Mouse (Mus musculus) embryo, embryonic 10 days (tissue): ENCODE data around the gene Eng.

Experiments
- DNase-seq: peaks from one replicate; pipeline ENCODE4 v3.0.0-alpha.2; 2015; ENCODE audit warnings: low spot score

The Eng gene

GRCm38 (mm10) chr2:32624111-32624748, 22.2 kb upstream of the Eng start:
- DNase-seq = no peak

DNA sequence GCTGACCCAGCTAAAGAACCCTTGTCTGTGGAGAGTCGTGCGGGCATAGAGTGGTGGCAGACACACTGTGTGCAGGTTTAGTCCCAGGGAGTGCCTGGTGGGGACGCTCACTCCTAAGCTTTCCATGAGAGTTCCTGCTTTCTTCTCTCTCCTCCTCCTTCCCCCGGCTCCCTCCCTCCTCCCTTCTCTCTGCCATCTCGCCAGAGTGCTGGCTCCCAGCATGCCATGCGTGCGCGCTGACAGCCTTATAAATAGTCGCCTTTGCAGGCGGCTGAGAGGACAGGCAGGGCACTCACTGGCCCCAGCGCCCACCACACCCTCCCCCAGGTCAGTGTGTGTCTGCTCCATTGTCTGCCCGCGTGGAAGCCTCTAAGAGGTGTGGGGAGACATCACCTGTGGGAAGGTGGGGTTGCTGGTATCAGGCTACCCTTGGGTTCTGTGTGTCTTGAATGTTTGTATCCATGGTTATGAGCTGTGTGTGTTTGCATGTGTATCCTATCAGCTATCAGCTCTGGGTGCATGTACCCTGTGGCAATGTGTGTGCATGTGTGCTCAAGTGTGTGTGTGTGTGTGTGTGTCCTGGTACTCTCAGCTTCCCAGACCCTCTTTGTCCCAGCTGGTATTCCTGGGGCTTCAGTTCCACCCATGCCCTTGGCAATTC, 21.1 kb upstream of the Eng start:
- DNase-seq = peak; percentile 88

- DNase-seq = no peak
Measured at GRCm38 (mm10) chr2:32625873-32626694, 20.3 kb upstream of the Eng start.

DNA sequence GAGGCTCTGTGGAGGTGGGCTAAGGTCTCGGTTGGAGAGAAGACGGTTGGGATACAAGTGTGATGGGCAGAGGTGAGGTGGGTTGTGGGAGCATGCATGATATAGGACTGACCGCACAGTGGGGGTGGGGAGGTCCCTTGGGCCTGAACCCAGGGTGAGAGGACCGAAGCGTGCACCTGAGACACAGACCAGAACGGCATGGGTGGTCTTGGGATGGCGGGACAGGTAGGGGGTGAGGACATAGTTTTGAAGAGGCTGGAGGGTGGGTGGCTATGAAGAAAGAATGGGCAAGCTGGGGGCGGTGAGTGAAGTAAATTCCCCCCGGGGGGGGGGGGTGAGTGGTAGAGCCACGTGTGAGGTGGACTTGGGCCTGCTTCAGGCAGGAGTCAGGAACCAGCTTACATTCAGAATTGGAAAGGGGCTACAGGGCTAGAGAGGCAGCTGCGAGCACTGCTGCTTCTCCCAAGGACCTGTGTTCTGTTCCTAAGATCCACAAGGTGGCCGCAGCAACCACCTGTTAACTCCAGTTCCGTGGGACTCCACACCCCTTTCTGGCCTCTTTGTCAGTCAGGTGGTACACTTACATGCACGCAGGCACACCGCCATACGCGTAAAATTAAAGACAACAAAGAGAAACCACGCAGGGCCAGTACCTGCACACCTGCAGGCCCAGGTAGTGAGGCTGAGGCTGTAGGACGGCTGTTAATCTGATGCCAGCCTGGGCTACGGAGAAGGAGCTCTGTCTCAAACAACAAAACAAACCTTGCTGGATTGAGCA, 18.9 kb upstream of the Eng start:
- DNase-seq = no peak

DNA sequence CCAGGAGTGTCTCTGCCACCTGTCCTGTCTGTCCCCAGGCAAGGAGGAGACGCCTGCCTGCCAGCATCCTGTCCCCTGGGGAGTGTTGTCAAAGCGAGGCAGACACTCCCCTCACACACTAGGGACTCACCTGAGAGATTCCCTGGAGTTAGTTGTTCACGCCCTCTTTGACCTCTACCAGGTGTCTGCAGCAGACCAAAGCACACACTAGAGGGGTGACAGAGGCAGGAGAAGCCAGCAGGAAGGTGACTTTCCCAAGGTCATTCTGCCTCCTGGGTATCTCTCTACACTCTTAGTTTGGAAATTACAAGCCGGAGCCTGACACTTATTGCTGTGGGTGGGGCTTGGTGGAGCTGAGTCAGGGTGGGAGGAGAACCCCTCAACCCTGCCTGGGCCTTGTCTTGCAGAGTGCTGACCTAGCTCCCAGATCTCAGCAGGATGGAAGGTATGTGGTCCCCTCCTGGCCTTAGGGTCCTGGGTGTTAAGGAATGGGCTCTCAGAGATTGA, 18.3 kb upstream of the Eng start:
- no peak for DNase-seq

DNA sequence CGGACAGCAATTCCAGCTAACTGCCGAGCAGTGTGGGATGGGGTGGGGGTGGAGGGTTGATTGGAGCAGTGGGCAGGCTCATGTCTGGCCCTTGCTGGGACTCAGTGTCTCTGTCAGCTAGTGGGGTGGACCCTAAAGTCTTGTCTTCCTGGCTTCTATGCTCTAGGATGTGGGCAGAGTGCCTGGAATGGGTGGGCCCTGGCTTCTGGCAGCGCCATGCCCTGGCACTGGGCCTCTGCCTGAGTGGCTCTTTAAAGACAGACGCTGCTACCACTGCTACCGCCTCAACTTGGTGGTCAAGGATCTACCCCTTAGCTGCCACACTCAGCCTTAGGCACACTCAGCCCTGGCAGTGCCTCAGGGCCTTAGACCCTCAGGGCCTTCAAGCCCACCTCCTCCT, 17.7 kb upstream of the Eng start:
- no peak for DNase-seq

DNA sequence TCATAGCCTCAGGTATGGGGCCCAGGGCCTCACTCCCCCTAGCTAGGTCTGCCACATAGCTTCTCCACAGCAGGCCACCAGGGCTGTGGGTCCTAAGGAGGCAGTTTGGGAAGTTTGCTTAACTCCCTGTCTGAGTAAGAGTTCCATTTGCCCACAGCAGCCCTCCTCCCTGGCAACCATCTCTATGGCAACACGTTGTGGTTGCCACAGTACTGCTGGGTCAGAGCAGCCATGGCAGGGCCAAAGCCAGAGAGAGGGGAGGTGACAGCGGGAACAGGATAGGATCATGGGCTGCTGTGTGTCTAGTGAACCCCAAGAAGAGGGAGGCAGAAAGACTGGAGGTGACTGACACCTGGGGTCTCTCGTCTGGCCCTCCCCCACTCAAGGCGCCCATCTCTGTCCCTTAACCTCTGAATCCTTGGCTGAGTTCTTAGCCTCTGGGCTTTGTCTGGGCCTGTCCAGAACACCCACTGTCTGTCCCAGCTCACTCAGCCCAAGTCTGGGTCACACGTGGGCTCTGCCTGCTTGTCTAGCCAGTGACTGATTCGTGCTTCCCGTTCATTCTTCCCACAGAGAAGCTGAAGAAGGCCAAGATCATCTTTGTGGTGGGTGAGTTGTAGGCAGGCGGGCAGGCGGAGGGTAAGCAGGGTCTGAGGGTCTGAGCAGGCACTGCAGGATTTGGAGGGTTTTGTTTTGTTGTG, 17.0 kb upstream of the Eng start:
- DNase-seq = peak; percentile 91

DNA sequence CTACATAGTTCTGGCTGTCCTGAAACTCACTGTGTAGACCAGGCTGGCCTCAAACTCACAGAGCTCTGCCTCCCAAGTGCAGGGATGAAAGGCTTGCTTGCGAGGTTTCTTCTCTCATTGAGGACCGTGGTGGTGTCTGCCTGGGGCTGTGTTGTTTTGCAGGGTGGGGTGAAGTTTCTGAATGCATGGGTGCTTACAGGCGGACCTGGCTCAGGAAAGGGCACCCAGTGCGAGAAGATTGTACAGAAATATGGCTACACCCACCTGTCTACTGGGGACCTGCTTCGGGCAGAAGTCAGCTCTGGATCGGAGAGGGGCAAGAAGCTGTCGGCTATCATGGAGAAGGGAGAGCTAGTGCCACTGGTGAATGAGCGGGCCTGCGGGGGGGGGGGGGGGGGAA, 16.4 kb upstream of the Eng start:
- no peak for DNase-seq

DNA sequence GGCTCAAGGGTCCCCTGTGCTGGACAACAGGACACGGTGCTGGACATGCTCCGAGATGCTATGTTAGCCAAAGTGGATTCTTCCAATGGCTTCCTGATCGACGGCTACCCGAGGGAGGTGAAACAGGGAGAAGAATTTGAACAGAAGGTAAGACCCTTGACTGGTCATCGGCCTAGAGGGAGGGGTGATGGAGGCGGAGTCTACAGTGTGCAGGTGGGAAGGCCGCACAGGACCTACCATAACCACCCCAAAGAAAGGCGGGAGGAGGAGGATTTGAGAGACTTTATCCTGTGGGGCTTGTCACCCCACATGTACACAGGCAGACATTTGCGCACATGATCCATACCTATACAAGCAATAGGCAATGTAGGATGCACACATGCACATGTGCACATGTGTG, 15.3 kb upstream of the Eng start:
- DNase-seq = no peak

- DNase-seq = peak; percentile 89
Measured at GRCm38 (mm10) chr2:32631737-32632394, 14.5 kb upstream of the Eng start.

DNA sequence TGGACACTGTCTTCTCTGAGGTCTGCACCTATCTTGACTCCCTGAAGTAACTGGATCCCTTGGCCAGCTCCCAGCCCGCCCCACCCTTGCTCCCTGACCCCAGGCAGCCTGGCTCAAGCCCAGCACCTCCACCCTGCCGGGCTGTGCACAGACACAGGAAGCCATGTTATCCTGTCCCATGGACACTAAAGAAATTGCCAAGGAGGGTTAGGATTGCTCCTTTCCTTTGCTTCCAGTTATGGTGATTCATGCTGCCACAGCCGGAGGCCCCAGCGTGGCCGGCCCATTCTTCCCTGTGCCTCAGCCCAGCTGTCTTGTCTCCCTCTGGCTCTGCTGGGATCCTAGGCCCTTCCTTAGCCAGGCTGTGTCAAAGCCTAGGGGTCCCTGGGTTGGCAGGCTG, 12.7 kb upstream of the Eng start:
- DNase-seq = no peak

- DNase-seq = no peak
Measured at GRCm38 (mm10) chr2:32634277-32635105, 11.9 kb upstream of the Eng start.

DNA sequence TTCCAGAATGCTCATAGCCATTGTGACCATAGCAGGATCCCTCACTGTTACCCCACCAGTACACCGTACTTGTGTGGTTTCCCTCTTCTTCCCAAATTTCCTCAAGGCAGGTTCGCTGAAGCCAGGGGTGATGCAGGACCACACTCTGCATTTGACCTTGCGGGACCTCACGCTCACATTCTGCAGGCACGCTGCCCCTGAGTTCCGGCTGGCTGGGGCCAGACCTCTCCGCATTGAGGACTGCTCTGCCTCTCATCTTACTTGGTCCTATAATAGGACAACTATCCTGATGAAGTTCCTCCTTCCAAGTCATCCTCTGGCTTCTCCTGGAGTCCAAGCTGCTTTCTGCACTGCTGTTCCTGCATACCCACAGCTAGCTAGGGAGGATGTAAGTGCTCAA, 9.8 kb upstream of the Eng start:
- DNase-seq = no peak

GRCm38 (mm10) chr2:32637778-32638281, 8.6 kb upstream of the Eng start:
- peak; percentile 67 for DNase-seq

- no peak for DNase-seq
Measured at GRCm38 (mm10) chr2:32639632-32640031, 6.8 kb upstream of the Eng start.

DNA sequence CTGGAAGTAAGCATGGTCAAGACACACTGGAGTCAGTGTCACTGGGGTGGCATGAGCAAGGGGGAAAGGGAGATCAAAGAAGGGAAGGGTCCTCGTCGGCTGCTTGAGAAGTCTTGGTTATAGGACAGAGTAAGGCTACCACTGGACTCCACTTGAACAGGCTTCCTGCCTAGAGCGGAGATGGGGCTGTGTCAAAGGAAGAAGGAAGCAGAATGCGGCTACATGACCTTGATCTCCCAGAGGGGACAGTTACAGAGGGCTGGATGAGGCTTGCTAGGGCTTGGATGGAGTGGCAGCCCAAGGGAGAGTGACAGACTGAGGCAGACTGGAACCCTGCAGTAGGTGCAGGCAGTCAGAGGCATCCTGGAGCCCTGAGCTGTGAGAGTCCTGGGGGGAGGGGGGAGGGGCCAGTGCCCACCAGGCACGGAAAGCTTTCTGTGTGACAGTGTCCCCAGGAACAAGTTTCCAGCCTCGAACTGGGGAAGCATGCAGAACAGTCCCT, 5.8 kb upstream of the Eng start:
- DNase-seq = no peak

DNA sequence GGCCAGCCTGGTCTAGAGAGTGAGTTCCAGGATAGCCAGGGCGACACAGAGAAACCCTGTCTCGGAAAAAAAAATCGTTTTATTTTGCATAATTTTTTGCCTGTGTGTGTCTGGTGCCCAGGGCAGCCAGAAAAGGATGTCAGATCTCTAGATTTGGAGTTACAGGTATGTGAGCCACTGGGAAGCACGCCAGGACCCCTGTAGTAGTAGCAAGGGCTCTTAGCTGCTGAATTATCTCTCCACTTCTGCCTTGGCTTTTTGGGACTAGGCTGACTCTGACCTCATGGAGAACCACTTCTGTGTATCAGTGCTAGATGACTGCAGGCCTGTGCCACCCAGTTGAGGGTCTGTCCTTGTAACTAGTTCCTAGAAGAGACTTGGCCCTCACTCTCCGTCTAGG, 4.6 kb upstream of the Eng start:
- no peak for DNase-seq

- no peak for DNase-seq
Measured at GRCm38 (mm10) chr2:32642813-32643212, 3.6 kb upstream of the Eng start.

DNA sequence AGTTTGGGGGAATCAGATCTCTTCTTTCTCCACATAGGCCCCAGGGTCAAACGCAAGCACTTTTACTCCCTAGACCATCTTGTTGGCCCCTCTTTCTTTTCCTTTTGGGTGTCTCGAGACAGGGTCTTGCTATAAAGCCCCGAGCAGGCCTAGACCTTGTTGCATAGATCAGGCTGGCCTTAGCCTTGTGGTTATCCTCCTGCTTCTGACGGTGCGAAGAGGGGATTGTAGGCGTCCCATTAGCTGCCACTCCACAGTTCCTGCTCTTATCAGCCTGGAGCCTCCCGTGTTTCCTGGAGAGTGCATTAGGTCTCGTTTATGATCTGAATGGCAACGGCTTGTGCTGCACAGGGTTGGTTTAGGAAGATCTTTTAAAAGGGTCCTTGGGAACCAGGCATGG, 2.3 kb upstream of the Eng start:
- DNase-seq = no peak
